Mouse (Mus musculus) gastrocnemius, postnatal 36 days (tissue): ENCODE measurements around the gene Borcs5. TPM values are rescaled to one million over a fixed set of nuclear protein-coding genes. Genes with fewer than 3 reads are reported as not detected.

Experiments used
- DNase-seq, 2 experiments: peaks; one replicate each; pipeline ENCODE4 v3.0.0; 2022
- intact Hi-C: fragments of 180-260 bp; cut with DNase I; formaldehyde crosslinking; loops from one replicate; pipeline ENCODE4 v1.15.1; 2025
- total RNA-seq, 2 experiments: library from RNA; stranded (reverse); gene quantifications; 2 replicates each; pipeline ENCODE4 v1.2.3; 2021

Borcs5 gene
- total RNA-seq, 2 experiments from 2014 or later: 13.0 to 15.9 TPM

- DNase-seq: no peak
- intact Hi-C loops: no loop called here
These were observed 112.8 kb downstream of the Borcs5 start for GRCm38 (mm10) chr6:134751883-134752647.

DNA sequence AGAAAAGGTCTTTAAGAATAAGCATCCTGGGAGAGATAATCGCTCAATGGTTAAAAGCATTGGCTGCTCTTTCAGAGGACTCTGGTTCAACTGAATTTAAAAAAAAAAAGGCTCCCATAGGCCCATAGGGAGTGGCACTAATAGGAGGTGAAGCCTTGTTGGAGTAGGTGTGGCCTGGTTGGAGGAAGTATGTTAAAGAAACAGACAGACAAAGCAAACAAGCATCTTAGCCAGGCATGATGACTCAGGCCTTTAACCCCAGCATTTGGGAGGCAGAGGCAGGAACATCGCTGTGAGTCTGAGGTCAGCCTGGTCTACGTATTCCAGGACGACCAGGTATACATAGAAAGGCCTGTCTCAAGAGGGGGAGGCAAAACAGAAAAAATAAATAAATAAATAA lies 114.1 kb downstream of the Borcs5 start:
- intact Hi-C loops: no loop called here
- DNase-seq: no peak

DNA sequence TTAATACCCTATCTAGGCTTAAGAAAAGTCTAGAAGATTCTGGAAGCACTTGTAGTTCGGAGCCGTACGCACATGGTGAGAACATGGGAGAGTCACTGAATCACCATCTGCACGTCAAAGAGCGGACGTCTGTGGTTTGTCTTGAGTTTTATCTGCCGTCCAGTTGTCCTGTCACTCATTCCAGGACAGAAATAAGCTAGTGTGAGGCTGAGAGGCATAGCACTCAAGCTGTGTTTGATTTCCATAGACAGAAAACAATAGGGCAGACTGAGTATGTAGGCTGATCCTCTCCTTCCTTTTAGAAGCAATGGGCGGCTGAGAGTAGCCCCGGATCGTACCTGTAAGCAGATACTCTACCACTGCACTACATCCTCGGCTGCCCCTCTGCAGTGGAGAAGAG lies 114.5 kb downstream of the Borcs5 start:
- intact Hi-C loops: no loop called here
- no peak for DNase-seq

DNA sequence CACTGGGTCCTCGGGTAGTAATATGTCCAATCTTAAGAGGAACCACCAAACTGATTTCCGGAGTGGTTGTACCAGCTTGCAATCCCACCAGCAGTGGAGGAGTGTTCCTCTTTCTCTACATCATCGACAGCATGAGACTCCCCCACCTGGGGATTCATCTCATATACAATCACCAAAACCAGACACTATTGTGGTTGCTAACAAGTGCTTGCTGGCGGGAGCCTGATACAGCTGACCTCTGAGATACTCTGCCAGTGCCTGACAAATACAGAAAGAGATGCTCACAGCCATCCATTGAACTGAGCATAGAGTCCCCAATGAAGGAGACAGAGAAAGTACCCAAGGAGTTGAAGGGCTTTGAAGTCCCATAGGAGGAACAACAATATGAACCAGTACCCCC lies 116.7 kb downstream of the Borcs5 start:
- intact Hi-C loops: no loop called here
- no peak for DNase-seq

Other genes starting within 250 kb of the Borcs5 start
- gene Bcl2l14, start 243.2 kb upstream of the Borcs5 start, total RNA-seq: not detected
- 10 to 100 TPM; 36.1 to 41.5 TPM for gene Lrp6, start 72.5 kb upstream of the Borcs5 start, total RNA-seq
- 1 to 10 TPM in 1 of 2 experiments, under 1 TPM in 1; 0.96 to 1.1 TPM for gene Mansc1, start 7.0 kb upstream of the Borcs5 start, total RNA-seq
- 10 to 100 TPM; 14.4 to 16.4 TPM for gene Dusp16, start 153.1 kb downstream of the Borcs5 start, total RNA-seq
- gene Crebl2, start 190.6 kb downstream of the Borcs5 start, total RNA-seq: 1 to 10 TPM; 6.7 to 8.3 TPM